Mouse (Mus musculus) small intestine, adult 2 months (tissue): Measurements from ENCODE around the gene Gramd1b. TPM values are rescaled to one million over a fixed set of nuclear protein-coding genes. Genes with fewer than 3 reads are reported as not detected.
"Not testable (repeated sequence)": the region's sequence is repeated elsewhere in the genome, so short reads cannot be mapped to it uniquely, and the experiment has no call there.

Experiments used
- H3K27ac ChIP-seq: fragments of 200-500 bp; 2 replicates; pipeline ENCODE4 v1.5.1; 2012; ENCODE audit warnings: low read depth, low read length, control low read depth, inconsistent platforms; ENCODE audit not compliant: insufficient read depth
- H3K27me3 ChIP-seq: fragments of 200-500 bp; 2 replicates; pipeline ENCODE4 v1.6.1; 2012; ENCODE audit warnings: mild to moderate bottlenecking, moderate library complexity, low read length, inconsistent platforms; ENCODE audit not compliant: control insufficient read depth, insufficient read depth
- H3K36me3 ChIP-seq: fragments of 200-500 bp; 2 replicates; pipeline ENCODE4 v1.6.1; 2012; ENCODE audit warnings: mild to moderate bottlenecking, low read length, control low read depth, inconsistent platforms; ENCODE audit not compliant: control insufficient read depth, insufficient read depth
- H3K4me1 ChIP-seq: fragments of 200-500 bp; 2 replicates; pipeline ENCODE4 v1.6.1; 2012; ENCODE audit warnings: low read length, inconsistent platforms, mixed read lengths; ENCODE audit not compliant: control insufficient read depth, insufficient read depth, insufficient read length
- H3K4me3 ChIP-seq: fragments of 200-500 bp; 2 replicates; pipeline ENCODE4 v1.5.1; 2012; ENCODE audit warnings: low read depth, mild to moderate bottlenecking, control low read depth, inconsistent platforms, low read length, moderate library complexity
- CTCF ChIP-seq: fragments of 200-500 bp; IDR thresholded peaks from 2 replicates; pipeline ENCODE4 v1.5.1; 2012; ENCODE audit warnings: low read depth, mild to moderate bottlenecking, control low read depth, inconsistent platforms, low read length, moderate library complexity, mixed read lengths; ENCODE audit not compliant: insufficient replicate concordance, insufficient read length; ENCODE audit errors: extremely low read depth
- POLR2A ChIP-seq: fragments of 200-500 bp; IDR thresholded peaks from 2 replicates; pipeline ENCODE4 v1.6.1; 2012; ENCODE audit warnings: low read depth, mild to moderate bottlenecking, control low read depth, inconsistent platforms, low read length, moderate library complexity
- WGBS: fragments of 180-500 bp; shearing (Covaris S2); methylation state at CpG from one replicate; pipeline ENCODE4 v1.1.7; 2018; 5-methylcytosine and 5-hydroxymethylcytosine counted together
- polyA plus RNA-seq: library from polyadenylated mRNA; depleted of rRNA; stranded (reverse); fragments of >200 nt; gene quantifications from 2 replicates; pipeline ENCODE4 v1.2.3, GENCODE M21; 2012

Gene Gramd1b
- polyA plus RNA-seq, 1 experiment: 128 TPM

DNA sequence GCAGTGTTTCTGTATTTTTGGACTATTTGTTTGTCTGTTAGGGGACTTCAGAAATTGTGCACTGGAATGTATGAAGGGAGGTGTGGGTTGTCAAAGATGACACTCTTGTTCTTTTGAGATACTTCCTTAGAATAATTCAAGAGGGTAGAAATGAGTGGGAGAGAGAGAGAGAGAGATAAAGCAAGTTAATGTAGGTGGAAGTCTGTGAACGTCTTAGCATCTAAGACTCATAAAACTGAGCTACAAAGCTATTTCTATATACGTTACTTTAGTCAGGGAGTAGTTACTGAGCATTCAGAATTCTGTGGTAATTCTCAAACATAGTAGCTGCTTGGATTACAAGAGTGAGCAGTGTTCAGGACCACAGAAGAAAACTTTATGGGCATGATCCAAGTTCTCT, 19.2 kb downstream of the Gramd1b start:
- WGBS: 65% methylated on average over 2 of the region's 2 CpGs
- TF ChIP-seq POLR2A (no peak), CTCF (no peak)
- H3K4me3 ChIP-seq: no peak overlapping the region
- H3K4me1 ChIP-seq: no peaks in the 10 kb centered on the region
- H3K27ac ChIP-seq: no peak overlapping the region
- no peaks in the 10 kb centered on the region for H3K27me3 ChIP-seq
- no peaks in the 10 kb centered on the region for H3K36me3 ChIP-seq

DNA sequence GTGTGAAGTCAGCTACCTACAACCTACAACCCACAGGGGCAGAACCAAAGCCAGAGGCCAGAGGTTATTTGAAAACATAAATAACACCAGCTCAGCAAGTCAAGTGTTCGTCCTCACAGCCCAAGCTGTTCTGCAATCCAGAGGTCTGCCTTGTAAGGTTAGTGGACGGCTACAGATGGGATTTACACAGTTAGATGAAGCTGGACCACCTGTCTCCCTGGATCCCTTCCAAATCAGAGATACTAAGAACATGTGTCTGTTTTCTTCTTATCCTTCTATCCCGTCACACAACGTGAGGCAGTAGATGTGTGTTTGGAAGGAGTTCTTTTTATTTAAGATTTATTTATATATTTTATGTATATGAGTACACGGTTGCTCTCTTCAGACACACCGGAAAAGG, 21.7 kb downstream of the Gramd1b start:
- H3K27ac ChIP-seq: no peak overlapping the region
- H3K4me3 ChIP-seq: no peak overlapping the region

DNA sequence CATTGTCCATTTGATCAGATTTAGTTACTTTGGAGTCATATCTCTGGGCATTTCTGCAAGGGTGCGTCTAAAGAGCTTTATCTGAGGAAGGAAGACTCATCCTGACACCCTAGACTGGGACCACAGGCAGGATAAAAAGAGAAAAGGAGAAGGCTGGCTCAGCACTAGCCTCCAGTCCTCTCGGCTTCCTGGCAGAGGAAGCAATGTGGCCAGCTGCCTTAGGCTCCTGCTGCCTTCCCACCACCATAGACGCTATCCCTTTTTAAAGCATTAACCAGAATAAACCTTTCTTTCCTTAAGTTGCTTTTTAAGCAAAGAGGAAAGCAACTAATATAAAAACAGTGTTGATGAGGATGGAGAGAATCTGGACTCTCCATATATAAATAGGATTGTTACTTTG, 24.6 kb downstream of the Gramd1b start:
- no peak overlapping the region for H3K4me3 ChIP-seq
- TF ChIP-seq CTCF (no peak), POLR2A (no peak)
- no peaks in the 10 kb centered on the region for H3K4me1 ChIP-seq
- no peak overlapping the region for H3K27ac ChIP-seq
- no peaks in the 10 kb centered on the region for H3K36me3 ChIP-seq
- H3K27me3 ChIP-seq: no peaks in the 10 kb centered on the region
- WGBS: 72% methylated on average over 3 of the region's 3 CpGs

More for the DNA sequence above, 21.7 kb downstream of the Gramd1b start:
- Histone ChIP-seq H3K27me3 (no peaks in the 10 kb centered on the region), H3K36me3 (no peaks in the 10 kb centered on the region), H3K4me1 (no peaks in the 10 kb centered on the region)
- WGBS: 66% methylated on average over 6 of the region's 6 CpGs
- TF ChIP-seq CTCF (no peak), POLR2A (no peak)

DNA sequence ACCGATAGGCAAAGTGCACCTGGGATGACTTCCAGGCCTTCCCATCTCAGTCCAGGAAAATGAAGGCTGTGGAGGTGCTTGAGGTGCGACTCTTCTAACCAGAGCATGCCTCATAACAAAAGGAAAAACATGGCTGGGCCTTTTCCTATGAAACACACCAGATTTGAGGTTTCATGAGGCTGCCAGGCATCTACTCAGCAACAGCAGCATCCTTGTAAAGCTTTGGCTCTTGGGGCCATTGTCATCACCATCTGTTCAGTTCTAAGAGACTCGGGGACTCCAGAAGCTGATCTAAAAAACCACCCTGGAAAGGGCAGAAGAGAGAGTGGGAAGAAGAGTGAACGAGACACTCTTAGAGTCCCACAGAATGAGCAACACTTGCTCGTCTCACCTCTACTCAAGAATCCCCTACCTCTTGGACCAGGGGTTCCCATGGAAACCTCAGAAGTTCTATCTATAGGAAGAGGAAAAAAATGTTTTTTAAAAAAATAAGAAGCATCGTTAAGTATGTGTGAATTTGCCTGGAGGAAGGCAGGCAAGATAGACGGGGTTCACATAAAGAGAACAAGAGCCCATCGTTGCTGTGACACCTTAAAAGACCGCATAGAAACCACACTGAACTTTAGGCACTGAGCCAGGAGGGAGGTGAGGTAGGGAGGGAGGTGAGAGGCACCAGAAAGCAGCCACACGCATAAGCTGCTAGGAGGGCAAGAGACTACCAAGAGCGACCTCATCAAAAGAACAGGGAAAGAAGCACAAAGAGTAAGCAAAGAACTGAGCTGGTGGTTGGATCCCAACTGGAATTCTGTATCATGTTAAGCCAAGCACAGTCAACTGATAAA, 25.5 kb downstream of the Gramd1b start:
- Histone ChIP-seq H3K4me1 (no peaks in the 10 kb centered on the region), H3K27me3 (no peaks in the 10 kb centered on the region), H3K36me3 (no peaks in the 10 kb centered on the region), H3K4me3 (no peak overlapping the region), H3K27ac (no peak overlapping the region)
- 72% methylated on average over 11 of the region's 11 CpGs for WGBS
- TF ChIP-seq POLR2A (no peak), CTCF (no peak)

DNA sequence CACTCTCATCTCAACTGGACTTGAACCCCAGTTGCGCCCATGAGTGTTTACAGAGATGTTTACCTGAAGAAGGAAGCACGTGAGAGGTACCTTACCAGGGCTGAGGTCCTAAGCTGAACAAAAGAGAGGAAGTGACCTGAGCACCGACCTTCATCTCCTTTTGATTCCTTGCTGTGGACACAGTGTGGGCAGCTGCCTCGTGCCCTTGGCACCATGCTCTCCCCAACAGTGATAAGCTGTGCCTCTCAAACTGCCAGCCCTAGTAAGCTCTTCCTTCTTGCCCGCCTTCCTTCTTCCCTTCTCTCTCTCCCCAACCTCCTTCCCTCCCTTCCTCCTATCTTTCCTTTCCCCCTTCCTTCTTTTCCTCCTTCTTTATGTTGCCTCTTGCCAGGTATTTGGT, 26.3 kb downstream of the Gramd1b start:
- H3K4me3 ChIP-seq: no peak overlapping the region
- TF ChIP-seq CTCF (no peak), POLR2A (no peak)
- H3K4me1 ChIP-seq: no peaks in the 10 kb centered on the region
- no peaks in the 10 kb centered on the region for H3K27me3 ChIP-seq
- WGBS: 62% methylated on average over 5 of the region's 5 CpGs
- H3K36me3 ChIP-seq: no peaks in the 10 kb centered on the region
- no peak overlapping the region for H3K27ac ChIP-seq

DNA sequence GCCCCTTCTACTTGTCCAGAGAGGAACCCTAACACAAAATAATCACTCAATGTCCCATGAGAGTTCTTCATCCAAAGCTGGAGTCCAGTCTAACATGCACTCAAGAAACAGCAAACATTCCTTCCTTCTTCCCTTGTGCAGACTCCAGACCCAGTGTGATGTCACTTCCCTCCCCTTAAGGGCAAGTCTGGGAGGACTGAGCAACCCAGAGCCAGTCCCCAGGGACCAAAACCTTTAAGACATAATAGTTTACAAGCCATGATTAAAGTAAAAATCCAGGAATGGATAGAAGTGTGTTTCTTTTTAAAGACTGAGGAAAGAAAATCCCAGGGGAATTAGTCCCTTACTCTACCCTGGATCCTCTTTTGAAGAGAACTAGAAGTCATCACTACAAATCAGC, 30.5 kb downstream of the Gramd1b start:
- H3K4me1 ChIP-seq: no peaks in the 10 kb centered on the region

DNA sequence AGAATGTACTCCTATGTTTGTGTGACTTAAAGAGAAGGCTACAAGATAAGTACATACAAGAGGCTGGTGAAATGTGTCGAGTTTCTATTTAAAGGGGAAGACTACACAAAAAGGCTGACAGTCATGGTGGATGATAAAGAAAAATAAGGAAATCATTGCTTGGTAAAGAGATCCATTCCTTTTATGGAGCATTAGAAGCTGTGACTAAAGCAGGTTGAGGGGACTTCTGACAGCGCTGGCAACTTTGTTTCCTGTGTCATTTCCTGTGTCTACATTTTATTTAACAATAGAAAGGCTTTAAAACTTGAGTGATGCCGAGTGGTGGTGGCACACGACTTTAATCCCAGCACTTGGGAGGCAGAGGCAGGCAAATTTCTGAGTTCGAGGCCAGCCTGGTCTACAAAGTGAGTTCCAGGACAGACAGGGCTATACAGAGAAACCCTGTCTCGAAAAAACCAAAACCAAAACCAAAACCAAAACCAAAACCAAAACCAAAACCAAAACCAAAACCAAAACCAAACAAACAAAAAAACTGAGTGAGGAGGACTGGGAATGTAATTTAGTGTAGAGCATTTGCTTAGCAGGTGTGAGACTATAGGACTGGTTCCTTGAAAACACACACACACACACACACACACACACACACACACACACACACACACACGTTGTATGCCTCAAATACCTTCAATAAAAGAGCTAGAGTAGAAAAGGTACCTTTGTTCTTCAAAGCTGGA, 48.7 kb downstream of the Gramd1b start:
- H3K4me3 ChIP-seq, H3K27ac ChIP-seq, H3K27me3 ChIP-seq, H3K36me3 ChIP-seq, H3K4me1 ChIP-seq: not testable (repeated sequence)
- WGBS: 57% methylated on average over 7 of the region's 7 CpGs

More for the DNA sequence above, 30.5 kb downstream of the Gramd1b start:
- H3K27me3 ChIP-seq: no peaks in the 10 kb centered on the region
- no peak overlapping the region for H3K27ac ChIP-seq
- H3K4me3 ChIP-seq: no peak overlapping the region
- H3K36me3 ChIP-seq: no peaks in the 10 kb centered on the region
- TF ChIP-seq POLR2A (no peak), CTCF (no peak)
